Mouse (Mus musculus) heart, postnatal 0 days (tissue): ENCODE measurements around the gene Parp14. TPM values are rescaled to one million over a fixed set of nuclear protein-coding genes. Genes with fewer than 3 reads are reported as not detected.

ENCODE experiments used
- ATAC-seq: fragments of 200-750 bp; cut with Nextera tagmentation; 2 replicates; pipeline ENCODE4 v1.8.0; 2017; ENCODE audit warnings: low read depth, moderate number of reproducible peaks, moderate library complexity; ENCODE audit not compliant: insufficient read depth
- DNase-seq: peaks from one replicate; pipeline ENCODE4 v3.0.0-alpha.2; 2016; ENCODE audit warnings: low spot score
- H3K27ac ChIP-seq: fragments of 300-500 bp; sonication (generic); 2 replicates; pipeline ENCODE4 v1.5.1; 2014; ENCODE audit warnings: low read depth, mild to moderate bottlenecking
- H3K27me3 ChIP-seq: fragments of 300-500 bp; sonication (generic); 2 replicates; pipeline ENCODE4 v1.6.1; 2014; ENCODE audit warnings: low read length, mixed read lengths; ENCODE audit not compliant: control insufficient read depth, insufficient read depth
- H3K36me3 ChIP-seq: fragments of 300-500 bp; sonication (generic); replicated peaks from 2 replicates; pipeline ENCODE4 v1.6.1; 2014; ENCODE audit warnings: low read length, mixed read lengths; ENCODE audit not compliant: control insufficient read depth, insufficient read depth
- H3K4me1 ChIP-seq: fragments of 300-500 bp; sonication (generic); 2 replicates; pipeline ENCODE4 v1.6.1; 2014; ENCODE audit warnings: antibody characterized with exemption; ENCODE audit not compliant: control insufficient read depth, insufficient read depth
- H3K4me2 ChIP-seq: fragments of 300-500 bp; sonication (generic); 2 replicates; pipeline ENCODE4 v1.6.1; 2014; ENCODE audit warnings: low read depth, mild to moderate bottlenecking, low read length, moderate library complexity
- H3K4me3 ChIP-seq: fragments of 300-500 bp; sonication (generic); 2 replicates; pipeline ENCODE4 v1.5.1; 2014; ENCODE audit warnings: low read depth, low read length
- H3K9ac ChIP-seq: fragments of 300-500 bp; sonication (generic); replicated peaks from 2 replicates; pipeline ENCODE4 v1.6.1; 2014; ENCODE audit warnings: low read depth, low read length, mixed read lengths
- H3K9me3 ChIP-seq: fragments of 300-500 bp; sonication (generic); replicated peaks from 2 replicates; pipeline ENCODE4 v1.6.1; 2016; ENCODE audit warnings: low read length; ENCODE audit not compliant: control insufficient read depth
- CTCF ChIP-seq: IDR thresholded peaks from 2 replicates; pipeline ENCODE4 v1.5.1; 2016; ENCODE audit warnings: antibody characterized with exemption, control low read depth, low read depth
- EP300 ChIP-seq: IDR thresholded peaks from 2 replicates; pipeline ENCODE4 v1.6.1; 2016; ENCODE audit warnings: antibody characterized with exemption, low read depth
- WGBS: fragments of 180-500 bp; shearing (Covaris S2); extraction: QIAGEN DNeasy Blood & Tissue Kit; methylation state at CpG from one replicate; pipeline ENCODE4 v1.1.7; 2014; 5-methylcytosine and 5-hydroxymethylcytosine counted together
- polyA plus RNA-seq: library from polyadenylated mRNA; unstranded; fragments of >200 nt; fragmentation: Nextera tagmentation; extraction: Ambion mirVana; gene quantifications from 2 replicates; pipeline ENCODE4 v1.2.1, GENCODE M21; 2015
- total RNA-seq: library from RNA; depleted of rRNA; stranded (reverse); fragments of >200 nt; gene quantifications from 2 replicates; pipeline ENCODE4 v1.2.3, GENCODE M21; 2014; ENCODE audit warnings: low replicate concordance

Gene Parp14
- total and polyA plus RNA-seq, 2 experiments from 2014 or later = 1.4 to 3.5 TPM

GRCm38 (mm10) chr16:35817255-35818089, 53.9 kb downstream of the Parp14 start:
- Histone ChIP-seq H3K9me3 (no peaks in the 10 kb centered on the region), H3K36me3 (0 out of 2 replicates have a peak, but pooled peaks cover 4% of the 10 kb centered on the region), H3K4me3 (no peak overlapping the region), H3K27ac (no peak overlapping the region), H3K4me1 (no peaks in the 10 kb centered on the region), H3K9ac (no peak overlapping the region), H3K4me2 (no peak overlapping the region), H3K27me3 (no peaks in the 10 kb centered on the region)
- ATAC-seq (peak; percentile 76), DNase-seq (peak; percentile 59)
- 33% methylated on average over 13 of the region's 13 CpGs for WGBS
- TF ChIP-seq CTCF = peak; percentile 100
- no peak for TF ChIP-seq EP300

- Histone ChIP-seq H3K27ac (no peak overlapping the region), H3K4me1 (no peaks in the 10 kb centered on the region), H3K9me3 (no peaks in the 10 kb centered on the region), H3K27me3 (no peaks in the 10 kb centered on the region), H3K9ac (no peak overlapping the region), H3K36me3 (no peaks in the 10 kb centered on the region), H3K4me2 (no peak overlapping the region), H3K4me3 (no peak overlapping the region)
- DNase-seq = no peak
- no peak for ATAC-seq
- TF ChIP-seq EP300 (no peak), CTCF (no peak)
- WGBS = 68% methylated on average over 3 of the region's 3 CpGs
Observed at GRCm38 (mm10) chr16:35813119-35813518, 58.2 kb downstream of the Parp14 start.

- no peak overlapping the region for H3K4me3 ChIP-seq
- WGBS = 98% methylated on average over 2 of the region's 2 CpGs
- no peaks in the 10 kb centered on the region for H3K9me3 ChIP-seq
- no peak overlapping the region for H3K9ac ChIP-seq
- ATAC-seq = no peak
- no peak overlapping the region for H3K4me2 ChIP-seq
- H3K4me1 ChIP-seq = peaks cover 11% of the 10 kb centered on the region; the same call in 1 of the 2 replicates
- TF ChIP-seq EP300 = no peak
- no peak for TF ChIP-seq CTCF
- DNase-seq = no peak
- no peaks in the 10 kb centered on the region for H3K36me3 ChIP-seq
- no peaks in the 10 kb centered on the region for H3K27me3 ChIP-seq
- no peak overlapping the region for H3K27ac ChIP-seq
Observed at GRCm38 (mm10) chr16:35808838-35809237, 62.5 kb downstream of the Parp14 start.

DNA sequence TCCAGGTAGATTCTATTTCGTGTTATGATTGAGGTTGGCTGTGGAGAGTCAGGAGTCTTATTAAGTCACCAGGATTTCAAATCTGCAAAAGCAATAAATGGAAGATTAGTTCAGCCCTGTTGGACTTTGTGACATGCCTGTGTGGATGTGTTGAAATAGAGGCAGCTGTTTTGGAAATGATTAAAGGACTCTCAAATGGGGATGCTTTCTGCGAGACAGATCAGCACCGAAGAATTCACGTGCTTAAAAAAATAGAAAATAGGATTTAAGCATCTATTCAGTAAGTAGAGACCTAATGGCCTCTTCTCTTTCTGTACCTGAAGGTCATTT, 63.7 kb downstream of the Parp14 start:
- Histone ChIP-seq H3K27ac (no peak overlapping the region), H3K4me2 (no peak overlapping the region), H3K4me1 (peaks cover 11% of the 10 kb centered on the region; the same call in 1 of the 2 replicates), H3K9me3 (no peaks in the 10 kb centered on the region), H3K9ac (no peak overlapping the region), H3K4me3 (no peak overlapping the region), H3K36me3 (no peaks in the 10 kb centered on the region), H3K27me3 (no peaks in the 10 kb centered on the region)
- ATAC-seq = no peak
- no peak for TF ChIP-seq EP300
- no peak for TF ChIP-seq CTCF
- DNase-seq = no peak
- 81% methylated on average over 4 of the region's 4 CpGs for WGBS

DNA sequence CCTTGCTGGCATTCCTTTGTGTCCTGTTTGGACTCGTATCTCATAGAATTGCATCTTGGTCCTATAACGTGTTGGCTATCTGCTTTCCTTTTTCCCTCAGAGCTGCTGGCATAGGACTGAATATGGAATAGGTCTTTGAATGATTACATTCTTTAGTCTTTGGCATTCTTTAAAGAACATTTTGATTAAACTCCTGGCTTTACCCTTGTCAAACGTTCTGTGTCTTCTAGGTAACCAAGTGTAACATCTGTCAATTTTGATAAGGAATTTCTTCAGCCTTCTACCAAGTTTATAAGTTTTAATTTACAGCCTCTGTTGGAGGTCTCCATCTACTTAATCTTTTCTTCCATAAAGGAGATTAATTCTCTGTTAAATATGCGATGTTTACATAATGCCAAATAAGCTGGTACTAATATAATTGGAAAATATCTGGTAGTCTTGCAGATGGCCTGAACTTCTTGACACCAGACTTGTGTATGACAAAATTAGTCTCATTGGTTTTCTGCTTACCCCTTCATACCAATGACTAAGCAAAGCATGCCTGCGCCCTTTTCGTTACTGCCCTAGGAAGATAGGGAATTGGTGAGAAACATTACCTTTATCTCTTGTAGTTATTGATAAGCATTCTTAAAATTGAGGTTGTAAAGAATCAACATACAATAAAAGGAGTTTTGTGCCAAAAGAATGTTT, 64.2 kb downstream of the Parp14 start:
- WGBS = 61% methylated on average over 6 of the region's 6 CpGs
- Histone ChIP-seq H3K4me3 (no peak overlapping the region), H3K9me3 (no peaks in the 10 kb centered on the region), H3K27ac (0 out of 2 replicates have a peak overlapping the region, but pooled peaks have one; percentile 30), H3K4me1 (peaks cover 11% of the 10 kb centered on the region; the same call in 1 of the 2 replicates), H3K27me3 (no peaks in the 10 kb centered on the region), H3K36me3 (no peaks in the 10 kb centered on the region), H3K9ac (no peak overlapping the region), H3K4me2 (peak overlapping the region; percentile 6; the same call in 1 of the 2 replicates)
- TF ChIP-seq EP300 (no peak), CTCF (no peak)
- ATAC-seq = no peak
- DNase-seq = no peak
